Mouse (Mus musculus) intestine, embryonic 14.5 days (tissue): ENCODE results near the gene Rab3c. TPM values are rescaled to one million over a fixed set of nuclear protein-coding genes. Genes with fewer than 3 reads are reported as not detected.

ENCODE experiments used
- ATAC-seq: fragments of 200-750 bp; cut with Nextera tagmentation; replicated peaks from 2 replicates; pipeline ENCODE4 v1.8.0; 2017; ENCODE audit warnings: low read depth, moderate number of reproducible peaks, moderate TSS enrichment, moderate library complexity; ENCODE audit not compliant: low FRiP score, low TSS enrichment
- DNase-seq: peaks from one replicate; pipeline ENCODE4 v3.0.0-alpha.2; 2018; ENCODE audit warnings: low spot score
- H3K27ac ChIP-seq: fragments of 300-500 bp; sonication (generic); 2 replicates; pipeline ENCODE4 v1.5.1; 2014; ENCODE audit warnings: low read depth, mild to moderate bottlenecking, control low read depth
- H3K27me3 ChIP-seq: fragments of 300-500 bp; sonication (generic); replicated peaks from 2 replicates; pipeline ENCODE4 v1.6.1; 2014; ENCODE audit warnings: low read length, control low read depth; ENCODE audit not compliant: control insufficient read depth, insufficient read depth
- H3K36me3 ChIP-seq: fragments of 300-500 bp; sonication (generic); 2 replicates; pipeline ENCODE4 v1.6.1; 2014; ENCODE audit warnings: low read length, control low read depth; ENCODE audit not compliant: control insufficient read depth, insufficient read depth
- H3K4me1 ChIP-seq: fragments of 300-500 bp; sonication (generic); replicated peaks from 2 replicates; pipeline ENCODE4 v1.6.1; 2014; ENCODE audit warnings: low read length, control low read depth, mixed read lengths; ENCODE audit not compliant: control insufficient read depth, insufficient read depth
- H3K4me2 ChIP-seq: fragments of 300-500 bp; sonication (generic); 2 replicates; pipeline ENCODE4 v1.6.1; 2014; ENCODE audit warnings: low read length
- H3K4me3 ChIP-seq: fragments of 300-500 bp; sonication (generic); 2 replicates; pipeline ENCODE4 v1.5.1; 2014; ENCODE audit warnings: low read depth, low read length, control low read depth, mixed read lengths
- H3K9ac ChIP-seq: fragments of 300-500 bp; sonication (generic); 2 replicates; pipeline ENCODE4 v1.6.1; 2014; ENCODE audit warnings: mild to moderate bottlenecking, low read length
- H3K9me3 ChIP-seq: fragments of 300-500 bp; sonication (generic); 2 replicates; pipeline ENCODE4 v1.6.1; 2016; ENCODE audit warnings: low read length, control low read depth; ENCODE audit not compliant: control insufficient read depth
- WGBS: fragments of 180-500 bp; shearing (Covaris S2); extraction: QIAGEN DNeasy Blood & Tissue Kit; methylation state at CpG from one replicate; pipeline ENCODE4 v1.1.7; 2014; 5-methylcytosine and 5-hydroxymethylcytosine counted together
- polyA plus RNA-seq: library from polyadenylated mRNA; unstranded; fragments of >200 nt; fragmentation: Nextera tagmentation; extraction: Ambion mirVana; gene quantifications from 2 replicates; pipeline ENCODE4 v1.2.1, GENCODE M21; 2014

Rab3c gene
- polyA plus RNA-seq, 1 experiment from 2014 or later = 5.5 TPM

DNA sequence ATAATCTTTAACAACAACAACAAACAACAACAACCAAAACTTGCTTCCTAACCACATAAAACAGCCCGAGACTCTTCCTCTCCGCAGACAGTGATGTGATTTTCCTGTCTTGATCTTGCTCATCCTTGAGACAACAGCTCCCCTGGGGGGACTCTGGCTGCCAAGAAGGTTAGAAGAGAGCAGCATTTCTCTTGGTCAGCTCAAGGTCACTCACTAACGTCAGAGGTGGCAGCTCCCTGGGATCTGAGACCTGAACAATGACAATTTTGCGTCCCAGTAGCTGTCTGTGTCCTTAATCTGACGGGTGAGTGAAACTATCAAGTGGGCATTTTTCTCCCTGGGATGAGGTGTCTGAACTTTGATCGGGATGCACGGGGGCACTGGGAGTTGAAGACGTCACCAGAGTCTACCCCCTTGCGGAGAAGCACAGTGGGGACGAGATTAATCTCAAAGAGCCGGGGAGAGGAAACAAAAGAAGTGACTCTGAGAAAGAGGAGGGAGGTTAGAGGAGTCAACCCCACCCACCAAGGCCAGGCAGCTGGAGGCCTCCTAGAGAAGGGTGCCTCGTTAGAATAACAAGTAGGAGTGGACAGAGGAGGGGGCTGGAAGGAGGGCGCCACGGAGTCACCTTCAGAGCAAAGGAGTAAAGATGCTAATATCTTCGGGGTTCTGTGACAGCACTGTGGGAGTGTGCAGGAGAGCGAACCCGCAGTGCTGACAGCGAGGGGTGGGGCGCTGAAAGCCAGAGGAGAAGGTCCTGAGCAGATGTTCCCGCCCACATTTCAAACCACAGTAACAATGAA, 261.7 kb downstream of the Rab3c start:
- Histone ChIP-seq H3K27ac (no peak overlapping the region), H3K4me2 (peak overlapping the region; percentile 60), H3K9ac (no peak overlapping the region), H3K9me3 (no peaks in the 10 kb centered on the region), H3K4me1 (0 out of 2 replicates have a peak, but pooled peaks cover 8% of the 10 kb centered on the region), H3K36me3 (no peaks in the 10 kb centered on the region), H3K27me3 (no peaks in the 10 kb centered on the region), H3K4me3 (peak overlapping the region; percentile 23; the same call in 1 of the 2 replicates)
- WGBS = 2% methylated on average over 20 of the region's 20 CpGs
- DNase-seq = peak; percentile 60
- peak; percentile 21; the same call in 1 of the 2 replicates for ATAC-seq

- Histone ChIP-seq H3K27ac (no peak overlapping the region), H3K4me3 (peak overlapping the region; percentile 23), H3K36me3 (no peaks in the 10 kb centered on the region), H3K9me3 (no peaks in the 10 kb centered on the region), H3K27me3 (no peaks in the 10 kb centered on the region), H3K4me2 (peak overlapping the region; percentile 60), H3K9ac (no peak overlapping the region), H3K4me1 (0 out of 2 replicates have a peak, but pooled peaks cover 8% of the 10 kb centered on the region)
- DNase-seq (peak; percentile 89), ATAC-seq (peak; percentile 81)
- WGBS = under 1% methylated on average over 17 of the region's 17 CpGs
Observed at GRCm38 (mm10) chr13:110018431-110018901, 262.3 kb downstream of the Rab3c start.

DNA sequence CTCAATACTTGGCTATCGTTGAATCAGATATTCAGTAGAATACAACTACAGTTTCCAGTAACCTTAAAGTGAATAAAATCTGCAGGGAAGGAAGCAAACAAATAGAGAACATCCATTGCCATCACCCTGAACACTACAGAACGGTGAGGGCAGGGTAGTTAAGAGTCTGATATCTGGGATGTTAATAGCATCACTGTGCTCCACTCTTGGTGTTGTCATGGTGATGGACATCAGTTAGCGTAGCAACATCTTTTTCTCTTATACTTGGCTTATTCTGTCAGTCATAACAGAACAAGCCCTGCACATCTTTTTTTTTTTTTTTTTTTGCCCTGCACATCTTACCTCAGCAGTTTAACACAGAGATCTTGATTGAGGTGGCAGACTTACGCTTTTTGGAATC, 268.8 kb downstream of the Rab3c start:
- H3K27ac ChIP-seq = no peak overlapping the region
- H3K9ac ChIP-seq = no peak overlapping the region
- no peak overlapping the region for H3K4me2 ChIP-seq
- H3K36me3 ChIP-seq = no peaks in the 10 kb centered on the region
- H3K4me3 ChIP-seq = no peak overlapping the region
- DNase-seq = no peak
- H3K27me3 ChIP-seq = no peaks in the 10 kb centered on the region
- H3K9me3 ChIP-seq = no peaks in the 10 kb centered on the region
- ATAC-seq = no peak
- WGBS = 92% methylated on average over 4 of the region's 4 CpGs
- no peaks in the 10 kb centered on the region for H3K4me1 ChIP-seq

DNA sequence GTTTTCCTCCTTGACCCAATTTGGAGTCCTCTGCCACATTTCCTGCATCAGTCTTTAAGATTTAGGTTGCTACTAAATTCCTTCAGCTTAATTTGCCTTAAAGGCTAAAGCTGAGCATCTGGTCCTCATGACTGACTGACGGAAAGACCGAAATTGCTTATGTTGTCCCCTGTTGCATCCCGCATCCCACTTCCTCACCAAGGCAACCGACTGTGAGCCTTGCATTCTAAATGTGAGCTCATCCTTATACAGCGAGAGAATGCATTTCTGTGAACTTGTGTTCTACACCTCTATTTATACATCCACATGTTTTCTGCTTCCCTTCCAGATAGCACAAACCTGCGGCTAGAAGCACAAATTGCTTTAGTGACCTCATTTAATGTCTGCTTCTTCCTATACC, 269.9 kb downstream of the Rab3c start:
- H3K9ac ChIP-seq = no peak overlapping the region
- no peak for DNase-seq
- no peaks in the 10 kb centered on the region for H3K4me1 ChIP-seq
- H3K27me3 ChIP-seq = no peaks in the 10 kb centered on the region
- H3K4me2 ChIP-seq = no peak overlapping the region
- no peak for ATAC-seq
- no peaks in the 10 kb centered on the region for H3K9me3 ChIP-seq
- no peak overlapping the region for H3K27ac ChIP-seq
- no peak overlapping the region for H3K4me3 ChIP-seq
- 85% methylated on average over 6 of the region's 6 CpGs for whole genome bisulfite sequencing
- H3K36me3 ChIP-seq = no peaks in the 10 kb centered on the region

DNA sequence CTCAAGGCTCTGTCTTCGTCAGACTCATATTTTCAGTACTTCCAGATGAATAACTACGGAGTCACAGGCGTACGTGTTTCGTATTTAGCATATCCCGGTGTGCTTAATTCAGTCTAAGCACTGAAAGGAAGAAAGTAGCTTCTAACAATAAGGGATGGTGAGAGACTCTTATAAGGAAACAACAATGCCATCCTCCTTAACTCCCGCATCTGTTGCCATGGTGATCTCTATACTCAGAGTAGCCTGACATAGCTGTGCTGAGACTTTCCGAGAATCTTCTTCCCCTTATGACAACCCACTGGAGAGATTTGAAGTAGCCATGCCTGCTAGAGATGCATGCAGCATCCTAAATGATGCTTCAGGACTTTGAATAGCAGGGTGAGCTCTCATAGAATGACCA, 272.3 kb downstream of the Rab3c start:
- no peak overlapping the region for H3K27ac ChIP-seq
- no peaks in the 10 kb centered on the region for H3K27me3 ChIP-seq
- no peak for DNase-seq
- no peak overlapping the region for H3K4me3 ChIP-seq
- H3K4me2 ChIP-seq = no peak overlapping the region
- H3K4me1 ChIP-seq = no peaks in the 10 kb centered on the region
- no peak for ATAC-seq
- WGBS = 84% methylated on average over 8 of the region's 8 CpGs
- no peak overlapping the region for H3K9ac ChIP-seq
- no peaks in the 10 kb centered on the region for H3K36me3 ChIP-seq
- H3K9me3 ChIP-seq = no peaks in the 10 kb centered on the region

DNA sequence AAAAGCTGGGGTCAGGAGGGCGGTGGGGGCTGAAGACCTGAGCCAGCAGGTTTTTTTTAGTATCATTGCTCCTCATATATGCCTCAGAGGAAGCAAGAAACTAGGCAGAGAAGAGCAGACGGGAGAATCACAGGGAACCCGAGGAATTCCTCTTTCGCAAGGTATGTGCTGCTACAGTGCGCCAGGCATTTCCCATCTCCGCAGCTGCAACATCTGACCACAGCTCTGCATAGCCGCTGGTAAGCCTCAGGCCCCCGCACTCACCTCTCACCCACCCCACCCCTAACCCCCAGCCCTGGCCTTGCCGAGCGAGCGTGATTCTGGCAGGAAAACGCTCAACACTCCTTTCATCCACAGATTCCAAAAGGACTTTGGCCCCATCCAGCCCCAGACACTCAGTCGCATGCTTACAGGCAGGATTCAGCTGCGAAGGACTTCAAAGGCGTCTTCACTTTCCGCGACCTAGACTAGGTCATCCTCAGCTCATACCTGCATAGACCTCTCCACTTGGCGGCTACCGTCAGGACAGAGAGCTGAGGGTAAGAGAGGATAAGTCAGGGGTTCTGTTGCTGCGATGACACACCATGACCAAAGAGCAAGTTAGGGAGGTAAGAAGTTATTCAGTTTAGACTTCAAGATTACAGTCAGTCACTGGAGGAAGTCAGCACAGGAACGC, 274.6 kb downstream of the Rab3c start:
- H3K4me3 ChIP-seq = no peak overlapping the region
- H3K4me2 ChIP-seq = no peak overlapping the region; the same call in 1 of the 2 replicates
- H3K36me3 ChIP-seq = no peaks in the 10 kb centered on the region
- H3K27me3 ChIP-seq = no peaks in the 10 kb centered on the region
- DNase-seq (no peak), ATAC-seq (peak; percentile 66; the same call in 1 of the 2 replicates)
- H3K4me1 ChIP-seq = no peaks in the 10 kb centered on the region
- H3K9ac ChIP-seq = no peak overlapping the region
- no peak overlapping the region for H3K27ac ChIP-seq
- 27% methylated on average over 21 of the region's 21 CpGs for WGBS
- no peaks in the 10 kb centered on the region for H3K9me3 ChIP-seq

Other genes starting within 250 kb of the Rab3c start
- gene Gapt, start 76.2 kb upstream of the Rab3c start, polyA plus RNA-seq = 0.23 and 0.49 TPM in 2 replicates
- gene Plk2, start 114.0 kb upstream of the Rab3c start, polyA plus RNA-seq = 74.4 and 80.1 TPM in 2 replicates